Mouse (Mus musculus): ENCODE data around the gene Slc25a23.

The Slc25a23 gene

GRCm38 (mm10) chr17:57020960-57021359 is 38.7 kb downstream of the Slc25a23 start:
- DNase-seq (ENCODE audit: low read depth in 2 of 2, low spot score in 2 of 2), result no peak

DNA sequence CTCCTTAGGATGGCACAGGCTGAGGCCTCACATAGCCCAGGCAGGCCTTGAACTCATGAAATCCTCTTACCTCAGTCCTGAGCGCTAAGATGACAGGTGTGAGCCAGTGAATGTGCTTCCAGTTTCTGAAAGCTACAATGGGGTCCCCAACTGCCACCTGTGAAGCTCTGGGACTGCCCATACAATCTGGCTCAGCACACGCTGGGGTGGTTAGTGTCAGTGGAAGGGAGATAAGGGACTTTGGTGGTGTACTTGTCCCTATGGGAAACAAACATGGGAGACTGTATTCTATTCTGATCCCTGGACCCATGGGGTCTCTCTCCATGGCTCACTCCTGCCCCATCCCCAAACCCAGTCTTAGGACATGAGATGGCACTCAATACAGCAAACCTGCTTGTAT is 40.0 kb downstream of the Slc25a23 start:
- DNase-seq (ENCODE audit: low read depth in 2 of 2, low spot score in 2 of 2), result no peak

- no peak for DNase-seq (ENCODE audit: low read depth in 2 of 2, low spot score in 2 of 2)
Observed at GRCm38 (mm10) chr17:57012245-57012795, 47.3 kb downstream of the Slc25a23 start.

DNA sequence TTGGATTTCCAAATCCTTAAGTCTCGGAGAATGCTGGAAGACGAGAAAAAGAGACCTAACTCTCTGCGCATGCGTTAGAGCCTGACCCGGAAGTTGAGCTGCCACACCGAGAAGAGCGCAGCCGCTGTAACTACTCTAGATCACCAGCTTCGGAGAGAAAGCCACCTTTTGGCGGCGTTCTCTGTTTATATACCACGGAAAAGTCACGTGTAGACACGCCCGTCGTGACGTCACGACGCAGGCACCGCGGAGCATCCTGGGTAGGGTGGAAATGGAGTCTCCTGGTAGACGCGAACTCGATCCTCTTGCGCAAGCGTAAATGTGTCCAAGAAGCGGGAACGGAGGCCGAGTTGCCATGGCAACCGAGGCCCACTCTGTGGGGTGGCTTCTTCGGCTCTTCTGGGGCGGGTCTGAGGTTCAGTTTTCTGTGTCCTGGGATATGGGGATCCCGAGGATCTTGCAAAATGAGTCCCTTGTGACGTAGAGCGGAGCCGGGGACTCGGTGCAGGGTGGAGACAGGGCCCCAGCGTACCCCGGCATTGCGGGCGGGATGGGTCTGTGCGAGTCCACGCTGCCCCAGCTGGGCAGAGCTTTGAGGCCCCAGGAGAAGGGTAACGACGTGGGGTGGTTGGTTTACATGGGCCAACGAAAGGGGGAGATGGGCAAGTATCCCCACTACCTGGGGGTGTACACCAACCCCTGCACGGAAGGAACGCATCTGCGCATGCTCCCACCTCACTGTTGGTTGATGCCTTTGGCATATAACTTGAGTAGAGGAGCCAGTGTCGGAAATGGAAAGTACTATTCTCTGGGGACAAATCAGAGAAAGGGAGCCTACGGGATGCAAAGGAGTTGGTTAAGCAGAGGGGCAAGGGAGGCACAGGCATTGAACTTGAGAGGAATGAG is 48.2 kb downstream of the Slc25a23 start, which contains the start of the genes Gtf2f1 and Gm17949:
Gene Gtf2f1, minus strand, starts transcription at position 53 of the 906 bp plus-strand sequence.
Gene Gm17949, plus strand, starts transcription at position 234 of the 906 bp plus-strand sequence.
- DNase-seq (ENCODE audit: low read depth in 2 of 2, low spot score in 2 of 2), result peak; percentile 90 to 92

DNA sequence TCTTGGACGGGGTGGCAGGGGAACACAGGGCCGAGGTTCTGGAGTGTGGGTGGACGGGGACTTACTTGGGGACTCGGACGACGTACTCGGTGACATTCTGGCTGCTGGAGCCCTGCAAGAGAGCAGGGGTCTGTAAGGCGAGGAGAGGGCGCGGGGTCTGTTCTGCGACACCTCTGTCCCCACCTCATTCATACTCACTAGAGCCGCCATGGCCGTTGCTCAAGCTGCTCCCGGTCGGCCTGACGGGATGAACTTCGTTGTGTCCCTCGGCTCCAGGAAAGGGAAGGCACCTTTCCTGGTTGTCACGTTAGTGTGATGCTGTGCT is 48.8 kb downstream of the Slc25a23 start:
- no peak for DNase-seq (ENCODE audit: low read depth in 2 of 2, low spot score in 2 of 2)

DNA sequence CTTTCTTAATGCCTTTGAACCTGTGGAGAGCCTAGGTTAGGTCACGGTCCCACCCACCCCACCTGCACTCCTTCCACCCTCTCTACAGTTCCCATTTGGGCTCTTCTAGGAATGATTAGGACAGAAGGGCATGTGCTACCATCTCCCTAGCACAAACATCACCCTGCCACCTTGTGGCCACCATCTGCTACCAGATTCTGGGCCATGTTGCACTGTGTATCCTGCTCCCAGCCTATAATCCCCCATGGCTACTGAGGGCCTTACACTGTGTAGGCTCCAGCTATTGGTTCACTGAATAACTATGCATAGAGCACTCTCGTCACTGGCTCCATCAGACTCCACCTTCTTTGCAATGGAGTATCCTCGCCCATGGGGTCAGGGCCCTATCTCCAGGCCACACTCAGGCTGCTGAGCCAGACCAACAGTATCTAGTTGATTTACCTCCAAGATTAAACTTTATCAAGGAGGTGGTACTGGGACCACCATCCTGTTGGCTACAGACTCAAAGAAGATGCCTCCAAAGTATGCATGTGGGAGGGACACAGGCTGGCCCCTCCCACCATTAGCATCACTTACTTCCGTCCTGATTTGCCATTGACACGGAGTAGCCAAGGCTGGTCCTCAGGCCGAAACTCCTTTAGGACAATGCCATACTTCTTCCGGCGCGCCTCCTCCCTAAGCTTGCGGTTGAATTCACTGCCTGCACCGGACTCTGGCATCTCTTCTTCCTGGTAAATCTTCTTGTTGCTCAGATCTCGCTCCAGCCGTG is 52.3 kb downstream of the Slc25a23 start:
- DNase-seq (ENCODE audit: low read depth in 2 of 2, low spot score in 2 of 2), result no peak

- no peak for DNase-seq (ENCODE audit: low read depth in 2 of 2, low spot score in 2 of 2)
Observed at GRCm38 (mm10) chr17:57003994-57004393, 55.7 kb downstream of the Slc25a23 start.

DNA sequence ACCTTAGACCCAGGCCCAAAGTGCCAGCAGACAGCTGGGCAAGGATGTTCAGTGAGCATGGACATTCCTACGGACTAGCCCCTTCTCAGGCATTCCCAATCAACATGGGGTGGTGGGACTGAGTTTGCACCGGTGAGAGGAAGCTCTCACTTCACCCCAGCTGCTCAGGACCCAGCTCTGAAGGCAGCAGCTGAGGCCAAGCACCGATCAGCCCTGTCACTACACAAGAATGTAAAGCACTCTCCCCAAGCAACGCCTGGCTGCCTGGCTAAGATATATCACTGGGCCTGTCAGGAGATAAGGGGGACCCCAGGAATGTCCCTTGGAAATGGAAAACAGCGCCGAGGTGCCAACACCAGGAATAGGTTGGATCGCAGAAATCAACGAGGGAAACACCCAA is 58.4 kb downstream of the Slc25a23 start:
- DNase-seq (ENCODE audit: low read depth in 2 of 2, low spot score in 2 of 2), result no peak

DNA sequence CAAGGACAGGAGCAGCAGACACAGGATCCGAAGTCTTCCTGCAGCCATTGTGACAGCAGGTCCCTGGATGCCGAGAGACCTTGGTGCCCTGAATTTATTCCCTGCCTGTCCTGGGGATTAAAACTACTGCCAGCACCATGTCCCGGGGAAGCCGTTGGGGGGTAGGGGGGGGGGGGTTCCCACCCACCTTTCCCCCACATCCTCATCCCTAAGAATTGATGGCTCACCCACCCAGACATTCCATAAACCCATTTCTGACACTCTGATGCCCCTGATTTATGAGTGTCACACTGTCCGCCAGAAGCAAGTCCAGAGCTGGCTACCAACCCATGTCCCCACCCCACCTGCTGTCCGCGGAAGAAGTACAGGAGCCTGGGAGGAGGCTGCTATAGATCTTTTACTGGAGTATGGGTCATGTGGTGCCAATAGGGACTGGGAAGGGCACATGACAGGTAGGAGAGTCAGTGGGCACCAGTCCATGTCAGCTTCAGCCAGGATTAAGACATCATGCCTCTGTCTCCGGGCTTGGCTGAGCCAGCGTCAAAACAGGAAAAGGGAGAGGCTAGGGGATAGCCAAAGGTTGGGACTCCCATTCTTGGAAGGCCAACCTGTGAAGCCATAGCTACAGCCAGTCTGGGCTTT is 59.6 kb downstream of the Slc25a23 start, which contains the start of gene Pspn:
Gene Pspn, minus strand, starts transcription at position 51 of the 642 bp plus-strand sequence.
- no peak for DNase-seq (ENCODE audit: low read depth in 2 of 2, low spot score in 2 of 2)

- no peak for DNase-seq (ENCODE audit: low read depth in 2 of 2, low spot score in 2 of 2)
Observed at GRCm38 (mm10) chr17:56999414-56999813, 60.2 kb downstream of the Slc25a23 start.

GRCm38 (mm10) chr17:56997029-56997667 is 62.5 kb downstream of the Slc25a23 start, which contains the start of gene Alkbh7:
Gene Alkbh7 (plus strand): TSS chr17:56997339.
- peak; percentile 93 to 95 for DNase-seq (ENCODE audit: low read depth in 2 of 2, low spot score in 2 of 2)

GRCm38 (mm10) chr17:56996506-56996905 is 63.2 kb downstream of the Slc25a23 start:
- DNase-seq (ENCODE audit: low read depth in 2 of 2, low spot score in 2 of 2), result no peak

- DNase-seq (ENCODE audit: low read depth in 2 of 2, low spot score in 2 of 2), result no peak
Observed at GRCm38 (mm10) chr17:56995046-56995445, 64.6 kb downstream of the Slc25a23 start.
